Mouse (Mus musculus): ENCODE measurements around the gene Actn1.
A peak's percentile ranks its signal among the peaks of the same experiment; 100 is the strongest.
"Not testable (repeated sequence)": the region's sequence is repeated elsewhere in the genome, so short reads cannot be mapped to it uniquely, and the experiment has no call there.

The Actn1 gene

GRCm38 (mm10) chr12:80260056-80260743 lies at the start of gene Actn1:
Gene Actn1, minus strand, starts transcription at chr12:80260371.
- peak; percentile 92 to 94 for DNase-seq (ENCODE audit: low spot score in 2 of 2)

- no peak for DNase-seq (ENCODE audit: low spot score in 2 of 2)
Observed at GRCm38 (mm10) chr12:80307556-80307955, 47.4 kb upstream of the Actn1 start.

- no peak for DNase-seq (ENCODE audit: low spot score in 2 of 2)
Observed at GRCm38 (mm10) chr12:80304518-80304917, 44.3 kb upstream of the Actn1 start.

- DNase-seq (ENCODE audit: low spot score in 2 of 2): no peak
Observed at GRCm38 (mm10) chr12:80300833-80301456, 40.8 kb upstream of the Actn1 start.

- DNase-seq (ENCODE audit: low spot score in 2 of 2): no peak
Observed at GRCm38 (mm10) chr12:80298714-80299113, 38.5 kb upstream of the Actn1 start.

GRCm38 (mm10) chr12:80291895-80292435 lies 31.8 kb upstream of the Actn1 start:
- DNase-seq (ENCODE audit: low spot score in 2 of 2): no peak

GRCm38 (mm10) chr12:80290964-80291363 lies 30.8 kb upstream of the Actn1 start:
- peak; percentile 14 to 22 for DNase-seq (ENCODE audit: low spot score in 2 of 2)

- DNase-seq (ENCODE audit: low spot score in 2 of 2): no peak
Observed at GRCm38 (mm10) chr12:80290483-80290882, 30.3 kb upstream of the Actn1 start.

GRCm38 (mm10) chr12:80289722-80290121 lies 29.6 kb upstream of the Actn1 start:
- no peak for DNase-seq (ENCODE audit: low spot score in 2 of 2)

GRCm38 (mm10) chr12:80285890-80286289 lies 25.7 kb upstream of the Actn1 start:
- DNase-seq (ENCODE audit: low spot score in 2 of 2): no peak

- not testable (repeated sequence) for DNase-seq (ENCODE audit: low spot score in 2 of 2)
Observed at GRCm38 (mm10) chr12:80284251-80284650, 24.1 kb upstream of the Actn1 start.

GRCm38 (mm10) chr12:80278866-80279265 lies 18.7 kb upstream of the Actn1 start:
- DNase-seq (ENCODE audit: low spot score in 2 of 2): no peak

GRCm38 (mm10) chr12:80277428-80277827 lies 17.3 kb upstream of the Actn1 start:
- DNase-seq (ENCODE audit: low spot score in 2 of 2): no peak

- no peak for DNase-seq (ENCODE audit: low spot score in 2 of 2)
Observed at GRCm38 (mm10) chr12:80275187-80275820, 15.1 kb upstream of the Actn1 start.

GRCm38 (mm10) chr12:80273020-80273686 lies 13.0 kb upstream of the Actn1 start:
- peak in 1 of 2 experiments; percentile 26 for DNase-seq (ENCODE audit: low spot score in 2 of 2)

GRCm38 (mm10) chr12:80271806-80272205 lies 11.6 kb upstream of the Actn1 start:
- DNase-seq (ENCODE audit: low spot score in 2 of 2): no peak

- DNase-seq (ENCODE audit: low spot score in 2 of 2): no peak
Observed at GRCm38 (mm10) chr12:80270924-80271323, 10.8 kb upstream of the Actn1 start.

- DNase-seq (ENCODE audit: low spot score in 2 of 2): no peak
Observed at GRCm38 (mm10) chr12:80269303-80269702, 9.1 kb upstream of the Actn1 start.

- DNase-seq (ENCODE audit: low spot score in 2 of 2): no peak
Observed at GRCm38 (mm10) chr12:80267962-80268361, 7.8 kb upstream of the Actn1 start.

GRCm38 (mm10) chr12:80264388-80264787 lies 4.2 kb upstream of the Actn1 start:
- DNase-seq (ENCODE audit: low spot score in 2 of 2): not testable (repeated sequence)

GRCm38 (mm10) chr12:80260744-80261695 lies 849 bp upstream of the Actn1 start:
- DNase-seq (ENCODE audit: low spot score in 2 of 2): no peak

All from frontal cortex, postnatal 10 days (tissue).